Mouse (Mus musculus): ENCODE results near the gene Tubb2a.
"Not testable (repeated sequence)": the region's sequence is repeated elsewhere in the genome, so short reads cannot be mapped to it uniquely, and the experiment has no call there.

Gene Tubb2a

DNA sequence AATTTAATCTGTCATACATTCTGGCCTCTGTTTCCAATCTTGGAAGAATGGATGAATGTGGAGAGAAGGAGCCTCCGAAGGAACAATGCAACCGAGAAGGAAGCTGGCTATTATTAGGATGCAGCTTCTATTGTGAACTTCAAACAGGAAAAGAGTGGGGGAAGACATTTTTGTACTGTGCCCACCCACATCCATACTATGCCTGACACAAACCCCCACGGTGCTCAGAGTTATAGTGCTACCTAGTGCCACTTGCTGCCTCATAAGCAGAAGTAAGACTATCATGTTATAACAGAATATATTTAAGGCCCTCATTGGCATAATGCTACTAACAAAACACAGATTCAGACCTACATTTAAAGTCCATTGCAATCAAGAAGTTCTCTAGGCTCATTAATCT, 11.6 kb upstream of the Tubb2a start:
- no peak for DNase-seq (ENCODE audit: low read depth, low spot score)

DNA sequence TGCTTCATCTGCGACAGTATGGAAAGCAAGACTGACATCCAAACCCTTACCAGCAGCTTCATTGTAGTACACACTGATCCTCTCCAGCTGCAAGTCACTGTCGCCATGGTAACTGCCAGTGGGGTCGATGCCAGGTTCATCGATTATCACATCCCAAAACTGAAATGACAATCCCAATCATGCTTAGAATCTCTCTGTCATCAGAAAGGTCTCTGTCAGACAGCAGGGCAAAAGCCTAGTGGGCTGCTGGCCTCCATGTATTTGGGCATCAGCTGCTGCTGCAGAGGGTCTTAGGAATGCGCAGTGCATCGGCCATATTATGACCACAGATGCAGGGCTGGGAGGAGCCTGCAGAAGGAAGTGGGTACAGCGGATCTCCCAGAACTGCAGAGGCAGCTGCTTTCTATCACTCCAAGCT, 11.1 kb upstream of the Tubb2a start:
- peak; percentile 27 for DNase-seq (ENCODE audit: low read depth, low spot score)

- peak; percentile 24 for DNase-seq (ENCODE audit: low read depth, low spot score)
Measured at GRCm38 (mm10) chr13:34088201-34088649, 10.4 kb upstream of the Tubb2a start.

DNA sequence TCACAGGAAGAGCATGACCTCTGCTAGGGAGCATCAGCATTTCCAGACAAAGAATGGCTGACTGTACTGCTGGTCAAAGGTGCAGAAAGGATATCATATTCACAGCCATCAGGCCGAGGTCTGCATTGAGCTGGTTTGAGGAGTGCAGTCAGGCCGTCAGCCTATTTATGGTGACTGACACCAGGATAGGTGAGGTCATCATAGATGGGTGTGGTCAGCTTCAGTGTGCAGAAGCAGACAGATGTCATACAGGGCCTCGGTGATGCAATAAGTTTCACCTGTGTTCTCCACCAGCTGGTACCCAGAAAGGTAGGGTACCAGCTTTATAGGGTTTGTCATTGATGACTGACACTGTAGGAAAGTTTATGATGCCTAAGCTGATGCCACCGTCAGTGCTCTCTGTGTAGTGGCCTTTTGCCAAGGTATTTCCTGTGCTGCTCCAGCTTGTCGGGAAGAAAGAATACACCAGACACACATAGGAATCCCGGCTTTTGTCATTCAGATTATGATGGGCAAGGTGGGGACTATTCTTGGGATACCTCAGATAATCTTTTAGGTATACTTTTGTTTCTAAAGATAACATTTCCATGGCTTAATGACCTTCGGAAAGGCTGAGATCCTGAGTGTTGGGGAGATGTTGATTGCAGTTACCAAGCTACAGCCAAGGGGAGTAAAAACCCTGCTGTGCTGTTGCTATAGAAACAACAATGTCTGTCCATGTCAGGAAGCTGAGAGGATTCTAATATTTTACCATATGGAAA, 9.4 kb upstream of the Tubb2a start:
- DNase-seq (ENCODE audit: low read depth, low spot score): no peak

DNA sequence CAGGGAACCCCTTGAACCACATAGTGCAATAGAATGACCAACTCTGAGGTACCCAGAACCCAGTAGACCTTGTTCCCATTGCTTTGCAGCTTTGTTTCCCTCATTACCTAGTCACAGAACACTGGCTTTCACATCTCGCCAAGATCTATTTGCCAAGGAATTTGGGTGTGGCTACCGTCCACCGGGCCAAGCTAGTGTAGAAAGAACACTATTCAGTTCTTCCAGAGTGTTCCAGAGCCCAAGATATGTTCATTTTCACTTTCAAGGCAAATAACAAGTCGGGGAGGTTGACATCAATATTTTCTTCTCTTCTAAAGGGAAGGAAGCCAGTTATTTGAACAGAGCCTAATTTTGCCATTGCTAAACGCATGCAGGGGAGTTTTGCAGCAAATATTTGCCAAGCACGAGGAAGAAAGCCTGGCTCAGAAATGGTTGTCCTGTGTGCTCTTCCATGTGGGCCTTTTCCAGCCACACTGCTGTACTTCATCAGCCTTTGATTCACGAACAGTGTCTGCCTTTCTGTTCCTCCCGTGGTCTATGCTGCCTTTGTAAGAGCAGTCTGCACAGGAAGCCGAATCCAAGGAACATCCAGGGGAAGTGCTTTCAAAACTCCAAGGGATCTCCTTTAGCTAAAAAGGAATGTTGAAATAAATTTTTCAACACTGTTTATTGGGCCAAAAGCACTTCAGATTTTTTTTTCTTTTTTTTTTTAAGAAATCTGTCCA, 6.4 kb upstream of the Tubb2a start:
- DNase-seq (ENCODE audit: low read depth, low spot score): no peak

DNA sequence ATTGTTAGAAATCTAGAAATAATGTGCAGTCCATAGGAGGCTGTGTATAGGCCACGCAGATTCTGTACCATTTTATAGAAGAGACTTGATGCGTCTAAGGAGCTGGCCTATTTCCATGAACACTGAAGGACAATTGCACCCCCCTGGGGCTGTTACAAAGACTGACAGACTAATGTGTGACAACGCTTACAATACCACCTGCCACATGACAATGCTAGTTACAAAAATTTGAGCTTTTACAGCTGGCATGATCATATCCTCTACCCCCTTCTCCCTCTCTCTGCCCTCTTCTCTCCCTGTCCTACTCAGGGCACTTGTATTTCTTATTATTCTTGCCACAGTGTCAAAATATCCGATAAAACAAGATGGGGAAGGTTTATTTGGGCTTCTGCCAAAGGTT, 4.1 kb upstream of the Tubb2a start:
- no peak for DNase-seq (ENCODE audit: low read depth, low spot score)

DNA sequence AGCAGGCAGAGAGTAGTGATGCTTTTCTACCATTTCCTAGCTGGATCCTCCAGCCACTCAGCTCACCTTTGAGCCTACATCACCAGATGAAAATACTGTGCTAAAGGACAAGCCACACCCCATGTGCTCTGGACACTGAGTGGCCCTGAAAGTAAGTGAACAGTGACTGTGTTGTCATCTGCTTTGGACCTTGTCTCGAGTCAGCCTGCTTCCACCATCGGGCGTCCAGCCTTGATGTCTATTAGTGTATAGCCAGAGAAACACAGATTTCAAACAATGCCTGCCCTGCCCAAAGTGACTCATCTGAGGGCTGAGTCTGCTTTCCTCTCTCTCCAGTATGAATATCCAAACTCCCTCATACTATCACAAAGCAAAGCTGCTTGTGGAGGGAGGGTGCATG, 2.0 kb upstream of the Tubb2a start:
- no peak for DNase-seq (ENCODE audit: low read depth, low spot score)

DNA sequence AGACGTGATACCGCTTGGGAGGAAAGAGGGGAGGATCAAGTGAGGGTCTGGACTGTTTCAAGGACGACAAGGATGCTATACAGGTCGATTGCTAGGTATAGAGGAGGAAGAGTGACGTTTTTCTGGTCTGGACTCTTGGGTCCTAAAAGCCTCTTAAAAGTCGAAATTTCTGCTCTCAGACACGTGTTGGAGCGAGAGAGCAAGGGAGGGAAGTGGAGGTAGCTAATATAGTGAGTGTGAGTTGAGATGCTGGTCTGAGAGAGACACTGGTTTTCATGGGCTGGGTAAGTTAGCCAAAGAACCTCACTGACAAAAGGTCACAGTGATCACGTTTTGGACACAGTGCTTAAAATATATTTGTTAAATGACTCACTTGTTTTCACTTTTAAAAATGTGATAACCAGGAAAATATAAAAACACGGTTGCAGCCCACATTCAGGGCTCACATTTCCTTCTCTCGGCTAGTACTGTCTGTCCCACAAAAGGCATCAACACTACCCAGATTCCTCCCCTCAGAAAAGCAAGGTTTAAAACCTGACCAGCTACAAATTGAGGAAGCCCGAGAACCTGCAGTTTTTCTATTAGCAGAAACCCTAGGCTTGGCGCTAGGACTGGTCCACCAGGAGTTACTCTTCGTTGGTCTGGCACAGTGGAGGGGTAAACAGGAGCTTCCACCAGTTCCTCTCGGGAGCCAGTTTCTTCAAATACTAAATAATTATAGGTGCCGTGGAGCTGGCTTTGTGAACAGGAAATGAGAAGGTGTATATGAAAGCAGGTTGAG, 883 bp upstream of the Tubb2a start:
- no peak for DNase-seq (ENCODE audit: low read depth, low spot score)

DNA sequence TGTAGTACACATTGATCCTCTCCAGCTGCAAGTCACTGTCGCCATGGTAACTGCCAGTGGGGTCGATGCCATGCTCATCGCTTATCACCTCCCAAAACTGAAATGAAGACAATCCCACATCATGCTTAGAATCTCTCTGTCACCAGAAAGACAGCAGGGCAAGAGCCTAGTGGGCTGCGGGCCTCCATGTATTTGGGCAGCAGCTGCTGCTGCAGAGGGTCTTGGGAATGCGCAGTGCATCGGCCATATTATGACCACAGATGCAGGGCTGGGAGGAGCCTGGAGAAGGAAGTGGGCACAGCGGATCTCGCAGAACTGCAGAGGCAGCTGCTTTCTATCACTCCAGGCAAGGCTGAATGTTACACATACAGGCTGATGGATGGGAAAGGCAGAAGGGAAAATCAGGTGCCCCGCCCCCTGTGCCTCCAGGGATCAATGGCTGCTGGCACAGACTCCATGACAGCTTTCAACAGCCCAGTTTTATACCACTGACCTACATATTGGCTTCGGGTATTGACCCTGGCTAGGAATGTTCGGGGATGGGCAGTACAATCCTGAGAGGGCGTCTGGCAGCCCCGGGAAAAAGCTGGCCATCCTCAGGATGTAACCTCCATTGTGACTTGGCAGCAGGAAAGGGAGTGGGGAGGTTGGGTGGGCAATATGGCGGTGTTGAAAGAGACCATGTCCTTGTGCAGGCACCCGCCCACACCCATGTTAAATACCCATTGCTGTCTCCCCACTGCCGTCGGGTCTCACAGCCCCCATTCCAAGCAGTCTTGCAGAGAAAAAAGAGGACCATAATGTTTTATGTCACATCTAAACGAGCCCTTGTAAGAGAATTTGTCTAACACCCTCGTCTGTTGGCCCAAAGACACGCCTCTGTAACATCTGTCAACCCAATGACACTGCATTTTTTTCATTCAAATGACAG, 981 bp downstream of the Tubb2a start:
- DNase-seq (ENCODE audit: low read depth, low spot score): peak; percentile 11

DNA sequence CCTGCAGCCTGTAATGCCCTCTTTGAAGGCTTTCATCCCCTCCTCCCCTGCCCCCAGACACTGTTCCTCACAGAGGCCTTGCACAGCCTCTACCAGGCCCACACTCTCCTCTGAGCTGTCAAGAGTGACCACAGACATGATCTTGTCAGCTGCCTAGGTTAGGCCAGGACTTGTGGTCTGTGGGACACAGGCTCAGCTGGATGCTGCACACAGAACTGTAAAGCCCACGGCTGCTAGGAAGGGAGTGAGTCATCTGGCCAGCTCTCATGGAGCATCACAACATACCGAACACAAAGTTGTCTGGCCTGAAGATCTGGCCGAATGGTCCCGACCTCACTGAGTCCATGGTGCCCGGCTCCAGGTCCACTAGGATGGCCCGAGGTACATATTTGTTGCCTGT, 1.9 kb downstream of the Tubb2a start:
- DNase-seq (ENCODE audit: low read depth, low spot score): not testable (repeated sequence)

- not testable (repeated sequence) for DNase-seq (ENCODE audit: low read depth, low spot score)
Measured at GRCm38 (mm10) chr13:34074441-34074840, 3.4 kb downstream of the Tubb2a start.

GRCm38 (mm10) chr13:34072847-34073246, 5.0 kb downstream of the Tubb2a start:
- DNase-seq (ENCODE audit: low read depth, low spot score): no peak

GRCm38 (mm10) chr13:34071836-34072235, 6.0 kb downstream of the Tubb2a start:
- DNase-seq (ENCODE audit: low read depth, low spot score): no peak

DNA sequence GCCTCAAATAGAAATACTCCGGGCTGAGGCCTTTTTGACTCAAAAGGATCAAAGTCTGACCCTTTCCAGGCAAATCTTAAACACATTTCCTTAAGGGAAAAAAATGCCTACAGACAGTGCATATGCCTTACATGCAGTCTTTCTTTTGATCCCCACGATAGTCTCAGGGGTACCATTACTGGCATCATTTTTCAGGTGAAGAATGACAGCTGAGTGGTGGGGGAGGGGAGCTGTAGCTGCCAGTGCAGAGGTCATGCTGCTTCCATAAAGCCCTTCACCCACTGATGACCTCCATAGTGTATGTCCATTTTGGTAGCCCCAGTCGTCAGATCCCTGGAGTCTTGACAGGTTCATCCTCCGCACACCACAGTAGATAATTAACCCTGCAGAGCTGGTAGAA, 7.5 kb downstream of the Tubb2a start:
- DNase-seq (ENCODE audit: low read depth, low spot score): no peak

GRCm38 (mm10) chr13:34066351-34066750, 11.5 kb downstream of the Tubb2a start:
- DNase-seq (ENCODE audit: low read depth, low spot score): no peak

DNA sequence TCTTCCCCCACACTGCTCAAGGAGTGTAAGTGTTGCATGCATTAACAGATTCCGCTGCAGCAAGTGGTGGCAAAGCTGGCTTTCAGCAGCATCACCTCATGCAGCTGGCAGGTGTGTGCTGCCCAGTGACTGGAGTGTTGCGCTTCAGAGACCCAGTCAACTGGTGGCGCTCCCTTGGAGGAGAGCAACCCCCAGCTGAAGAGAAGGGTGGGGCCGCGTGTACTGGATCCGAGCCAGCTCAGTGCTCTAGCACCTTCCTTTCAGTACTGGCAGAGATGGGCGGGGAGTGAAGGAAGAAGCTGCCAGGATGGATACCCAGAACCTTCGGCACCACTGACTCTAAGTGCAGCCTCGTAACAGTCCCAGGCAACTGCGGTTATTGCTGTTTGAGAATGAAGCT, 15.3 kb downstream of the Tubb2a start:
- no peak for DNase-seq (ENCODE audit: low read depth, low spot score)

DNA sequence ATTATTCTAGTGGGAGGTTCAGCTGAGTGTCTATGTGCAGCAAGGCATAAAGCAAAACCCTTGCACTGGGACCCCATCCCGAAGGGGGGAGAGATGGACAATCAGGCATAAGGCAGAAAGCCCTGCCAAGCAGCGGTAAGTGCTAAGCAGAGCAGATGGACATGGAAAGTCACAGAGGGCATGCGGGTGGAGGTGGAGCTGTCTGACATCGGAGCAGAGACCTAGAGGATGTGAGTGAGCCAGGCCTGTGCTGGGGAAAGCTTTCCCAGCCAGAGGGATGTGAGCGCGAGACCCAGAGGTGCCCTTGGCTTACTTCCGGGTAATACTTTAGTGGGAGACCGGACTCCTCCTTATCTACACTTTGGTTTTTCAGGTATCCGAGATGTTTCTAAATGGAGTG, 17.7 kb downstream of the Tubb2a start:
- no peak for DNase-seq (ENCODE audit: low read depth, low spot score)

DNA sequence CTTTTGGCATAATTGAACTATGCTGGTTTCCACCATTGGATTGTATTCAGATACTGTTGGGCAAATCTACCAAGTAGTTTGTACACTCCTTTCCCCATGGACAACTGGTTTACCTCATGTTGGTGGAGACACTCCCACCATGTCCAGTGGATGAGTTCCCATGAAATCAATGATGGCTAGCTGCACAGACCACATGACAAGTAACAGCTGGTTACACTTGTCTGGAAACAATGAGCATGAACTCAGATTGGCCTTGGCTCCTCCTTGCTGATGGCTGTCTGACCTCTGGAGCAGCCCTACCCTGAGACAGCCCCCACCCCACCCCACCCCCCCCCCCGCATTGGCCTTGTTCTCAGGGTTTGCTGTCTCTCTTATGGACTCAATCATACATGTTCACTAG, 20.6 kb downstream of the Tubb2a start:
- DNase-seq (ENCODE audit: low read depth, low spot score): no peak

DNA sequence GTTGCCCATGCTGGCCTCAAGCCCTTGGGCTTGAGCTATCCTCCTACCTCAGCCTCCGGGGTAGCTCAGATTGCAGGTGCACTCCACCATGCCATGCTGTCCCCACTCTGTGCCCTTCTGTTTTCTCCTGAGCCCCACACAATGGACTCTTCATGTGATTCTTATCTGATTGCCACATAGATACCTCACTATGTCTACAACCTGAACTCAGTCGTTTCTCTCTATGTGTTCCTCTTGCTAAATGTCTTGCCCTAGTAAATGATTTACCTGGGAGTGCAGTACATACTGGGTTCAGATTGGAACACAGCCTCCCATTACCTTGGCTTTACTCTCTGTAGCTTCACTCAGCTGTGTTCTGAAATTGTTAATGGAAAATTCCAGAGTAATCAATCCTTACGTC, 22.8 kb downstream of the Tubb2a start:
- DNase-seq (ENCODE audit: low read depth, low spot score): no peak

GRCm38 (mm10) chr13:34054391-34054790, 23.4 kb downstream of the Tubb2a start:
- DNase-seq (ENCODE audit: low read depth, low spot score): no peak

DNA sequence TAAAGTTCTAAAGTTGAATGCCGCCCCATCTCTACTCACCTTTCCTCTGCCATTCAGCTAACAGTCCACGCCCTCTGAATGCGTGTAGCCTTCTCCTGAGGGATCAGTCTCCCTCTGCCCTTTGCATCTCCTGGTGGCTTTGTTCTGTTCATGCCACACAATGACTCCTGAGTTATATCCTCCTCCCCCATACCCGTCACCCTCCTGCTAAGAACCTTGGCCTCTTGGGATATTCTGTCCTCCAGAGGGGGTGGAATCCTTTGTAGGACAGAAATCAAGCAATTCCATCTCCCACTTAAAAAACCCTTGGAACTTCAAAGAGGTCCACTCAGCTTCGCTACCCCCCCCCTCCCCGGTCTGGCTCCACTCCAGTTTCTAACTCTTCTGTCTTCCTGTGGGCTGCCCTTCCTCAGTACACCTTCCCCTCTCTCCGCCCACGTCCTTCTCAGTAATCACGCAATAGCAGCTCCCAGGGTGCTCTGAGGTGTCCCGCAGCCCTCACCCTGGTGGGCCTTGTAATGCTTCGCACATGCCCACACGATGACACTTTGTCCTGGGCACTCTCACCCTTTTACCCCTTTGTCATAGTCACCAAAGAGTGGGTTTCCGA, 24.0 kb downstream of the Tubb2a start:
- DNase-seq (ENCODE audit: low read depth, low spot score): no peak
